Mouse (Mus musculus): Measurements from ENCODE around the gene Brat1. TPM values are rescaled to one million over a fixed set of nuclear protein-coding genes. Genes with fewer than 3 reads are reported as not detected.

Gene Brat1
- total RNA-seq, 2 experiments from 2014 or later, result 26.5 to 26.9 TPM

GRCm38 (mm10) chr5:140699776-140700175 lies 5.0 kb upstream of the Brat1 start:
- DNase-seq (ENCODE audit: low spot score in 2 of 2), result no peak

GRCm38 (mm10) chr5:140701661-140702060 lies 3.1 kb upstream of the Brat1 start:
- DNase-seq (ENCODE audit: low spot score in 2 of 2), result no peak

DNA sequence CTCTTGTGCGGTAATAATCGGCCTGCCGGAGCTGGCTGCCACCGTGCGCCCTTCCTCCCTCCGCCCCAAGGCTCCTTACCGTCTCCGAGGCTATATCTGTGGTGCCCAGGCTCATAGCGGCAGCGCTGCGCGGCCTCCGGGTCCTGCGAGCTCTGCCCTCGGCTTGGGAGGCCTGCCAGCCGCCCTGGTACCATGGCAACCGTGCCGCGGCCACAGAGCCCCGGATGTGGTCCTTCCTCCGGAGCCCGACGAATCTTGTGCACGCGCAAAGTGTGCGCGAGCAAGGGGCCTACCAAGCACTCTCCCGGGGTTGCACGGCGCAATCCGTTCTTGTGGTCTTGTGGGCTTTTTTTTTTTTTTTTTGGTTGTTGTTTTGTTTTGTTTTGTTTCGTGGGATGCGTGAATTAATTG lies 2.7 kb upstream of the Brat1 start, which contains the start of gene Iqce:
TSS of gene Iqce (minus strand) at position 276 of the 411 bp plus-strand sequence.
- DNase-seq (ENCODE audit: low spot score in 2 of 2), result peak; percentile 95 to 96

DNA sequence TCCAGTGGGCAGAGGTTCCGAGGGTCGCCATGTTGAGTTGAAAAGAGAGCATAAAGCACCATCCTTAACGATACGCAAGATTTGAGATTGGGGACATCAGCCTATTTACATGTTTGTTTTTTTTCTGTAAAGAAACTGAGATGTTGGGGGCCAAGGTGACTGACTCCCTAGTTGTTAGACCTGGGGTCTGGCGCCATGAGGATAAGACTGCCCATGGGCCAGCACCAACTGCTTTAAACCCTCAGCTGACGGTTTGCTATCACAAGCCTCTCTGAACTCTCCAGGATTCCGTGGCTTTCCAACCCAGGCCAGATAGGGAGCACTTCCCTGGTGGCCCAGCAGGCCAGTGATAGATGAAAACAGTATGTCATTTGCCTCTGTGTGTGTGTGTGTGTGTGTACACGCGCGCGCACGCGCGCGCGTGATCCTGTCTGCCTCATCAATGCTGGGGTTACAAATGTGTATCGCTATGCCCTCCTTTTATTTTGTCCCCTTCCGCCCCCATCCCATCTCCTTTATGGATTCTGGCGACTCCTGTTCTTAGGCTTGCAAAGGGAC lies 2.1 kb upstream of the Brat1 start:
- DNase-seq (ENCODE audit: low spot score in 2 of 2), result no peak

GRCm38 (mm10) chr5:140703480-140704377 lies 1.1 kb upstream of the Brat1 start:
- DNase-seq (ENCODE audit: low spot score in 2 of 2), result no peak

DNA sequence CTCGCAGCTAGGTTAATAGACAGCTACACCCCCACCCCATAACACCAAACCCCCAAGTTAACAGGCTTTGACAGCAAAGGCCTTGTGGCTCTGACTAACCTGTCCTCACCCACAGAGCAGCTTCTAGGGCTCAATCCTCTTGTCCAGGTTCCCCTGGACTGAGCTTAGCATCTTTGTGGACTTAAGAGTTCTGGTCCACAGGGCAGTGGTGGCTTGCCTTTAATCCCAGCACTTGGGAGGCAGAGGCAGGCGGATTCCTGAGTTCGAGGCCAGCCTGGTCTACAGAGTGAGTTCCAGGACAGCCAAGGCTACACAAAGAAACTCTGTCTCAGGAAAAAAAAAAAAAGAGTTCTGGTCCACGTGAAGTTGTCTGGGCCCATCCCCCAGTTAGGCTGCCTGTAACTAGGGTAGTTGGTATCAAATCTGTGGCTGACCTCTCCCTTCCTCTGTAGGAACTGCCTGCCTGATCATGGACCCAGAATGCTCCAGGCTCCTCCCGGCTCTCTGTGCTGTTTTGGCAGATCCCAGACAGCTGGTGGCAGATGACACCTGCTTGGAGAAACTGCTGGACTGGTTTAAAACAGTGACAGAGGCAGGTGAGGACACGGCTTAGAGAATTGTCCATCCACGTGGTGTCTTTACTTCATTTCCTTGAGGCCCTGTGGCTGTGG lies 825 bp downstream of the Brat1 start:
- no peak for DNase-seq (ENCODE audit: low spot score in 2 of 2)

GRCm38 (mm10) chr5:140710315-140710714 lies 5.5 kb downstream of the Brat1 start:
- no peak for DNase-seq (ENCODE audit: low spot score in 2 of 2)

DNA sequence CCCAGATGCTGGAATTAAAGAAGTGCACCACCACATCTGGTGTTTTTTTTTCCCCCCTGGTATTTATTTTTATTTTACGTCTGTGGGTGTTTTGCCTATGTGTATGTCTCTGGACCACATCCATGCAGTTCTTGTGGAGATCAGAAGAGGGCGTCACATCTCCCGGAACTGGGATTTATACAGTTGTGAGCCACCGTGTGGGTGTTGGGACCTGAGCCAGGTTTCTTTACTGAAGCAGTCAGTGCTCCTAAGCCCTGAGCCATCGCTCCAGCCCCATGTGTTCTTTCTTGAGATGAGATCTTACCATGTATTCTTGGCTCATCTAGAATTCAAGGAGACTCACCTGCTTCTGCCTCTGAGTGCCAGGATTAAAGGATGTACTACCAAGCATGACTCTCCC lies 6.2 kb downstream of the Brat1 start:
- DNase-seq (ENCODE audit: low spot score in 2 of 2), result no peak

DNA sequence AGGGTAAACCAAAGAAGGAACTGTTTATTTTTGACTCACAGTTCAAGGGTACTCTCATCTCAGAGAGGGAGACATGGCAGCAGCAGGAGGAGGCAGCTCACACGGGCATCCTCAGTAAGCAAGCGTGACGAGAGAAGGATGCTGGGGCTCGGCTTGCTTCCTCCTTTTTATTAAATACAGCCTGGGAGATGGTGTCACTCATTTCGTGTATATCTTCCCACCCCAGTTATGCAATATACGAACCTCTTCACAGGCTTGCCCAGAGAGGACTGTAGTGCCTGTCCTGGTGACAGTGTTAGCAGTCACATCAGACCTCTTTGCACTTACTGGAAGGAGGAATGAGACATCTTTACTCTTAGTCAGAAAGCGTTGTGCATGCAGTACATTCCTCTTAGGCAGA lies 16.0 kb downstream of the Brat1 start:
- no peak for DNase-seq (ENCODE audit: low spot score in 2 of 2)

GRCm38 (mm10) chr5:140722121-140722520 lies 17.3 kb downstream of the Brat1 start:
- no peak for DNase-seq (ENCODE audit: low spot score in 2 of 2)

DNA sequence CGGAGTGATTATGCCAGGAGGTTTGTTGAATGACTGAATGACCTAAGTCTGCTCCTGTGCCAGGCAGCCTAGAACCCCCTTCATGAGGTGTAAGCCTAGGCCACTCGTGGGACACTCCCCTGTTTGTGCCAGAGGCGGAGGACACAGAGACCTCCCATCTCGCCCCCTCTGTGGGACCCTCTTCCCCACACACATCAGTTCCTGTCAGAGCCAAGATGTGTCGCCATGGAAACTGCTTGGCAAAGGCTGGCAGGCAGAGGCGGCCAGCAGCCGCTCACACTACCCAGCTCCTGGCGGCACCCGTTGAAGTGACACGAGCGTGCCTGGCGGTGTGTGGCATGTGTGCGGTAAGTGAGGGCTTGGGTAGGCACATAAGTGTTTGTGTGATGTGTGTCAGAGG lies 19.0 kb downstream of the Brat1 start, which contains the start of gene Amz1:
TSS of gene Amz1 (plus strand) at position 306 of the 400 bp plus-strand sequence.
- peak; percentile 80 for DNase-seq (ENCODE audit: low spot score in 2 of 2)

- peak; percentile 73 to 87 for DNase-seq (ENCODE audit: low spot score in 2 of 2)
Observed at GRCm38 (mm10) chr5:140726062-140726839, 21.4 kb downstream of the Brat1 start.

GRCm38 (mm10) chr5:140726946-140727740 lies 22.3 kb downstream of the Brat1 start:
- no peak for DNase-seq (ENCODE audit: low spot score in 2 of 2)

DNA sequence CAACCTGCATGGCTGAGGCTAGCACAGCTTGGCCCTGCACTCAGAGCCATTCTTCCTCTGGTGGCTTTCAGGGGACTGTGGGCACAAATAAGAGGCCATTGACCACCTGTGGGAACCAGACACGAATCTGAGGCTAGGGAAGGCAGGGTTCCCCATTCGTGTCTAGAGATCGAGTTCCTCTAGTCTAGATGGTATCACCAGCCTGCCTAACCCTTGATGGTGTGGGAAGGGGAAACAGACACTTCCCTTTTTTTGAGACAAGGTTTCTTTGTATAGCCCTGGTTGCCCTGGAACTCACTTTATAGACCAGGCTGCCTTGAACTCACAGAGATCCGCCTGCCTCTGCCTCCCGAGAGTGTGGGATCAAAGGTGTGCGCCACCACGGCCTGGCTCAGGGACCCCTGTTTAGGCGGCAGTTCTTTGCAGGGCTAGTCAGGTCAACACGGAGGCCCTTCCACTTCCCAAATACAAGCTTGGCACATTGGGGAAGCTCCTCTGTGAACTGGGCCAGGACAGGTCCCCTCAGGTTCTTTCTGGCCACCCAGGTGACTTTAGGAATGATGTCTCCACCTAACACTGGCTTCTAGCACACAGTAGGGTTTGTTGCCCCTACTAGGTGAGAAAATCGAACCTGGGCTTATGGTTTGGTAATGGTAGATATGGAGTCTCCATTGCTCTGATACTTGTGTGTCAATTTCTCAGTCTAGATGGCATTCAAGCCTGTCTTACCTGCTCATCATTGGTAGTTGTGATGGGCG lies 26.4 kb downstream of the Brat1 start:
- no peak for DNase-seq (ENCODE audit: low spot score in 2 of 2)

GRCm38 (mm10) chr5:140732195-140732594 lies 27.4 kb downstream of the Brat1 start:
- DNase-seq (ENCODE audit: low spot score in 2 of 2), result no peak

- no peak for DNase-seq (ENCODE audit: low spot score in 2 of 2)
Observed at GRCm38 (mm10) chr5:140733336-140733735, 28.5 kb downstream of the Brat1 start.

DNA sequence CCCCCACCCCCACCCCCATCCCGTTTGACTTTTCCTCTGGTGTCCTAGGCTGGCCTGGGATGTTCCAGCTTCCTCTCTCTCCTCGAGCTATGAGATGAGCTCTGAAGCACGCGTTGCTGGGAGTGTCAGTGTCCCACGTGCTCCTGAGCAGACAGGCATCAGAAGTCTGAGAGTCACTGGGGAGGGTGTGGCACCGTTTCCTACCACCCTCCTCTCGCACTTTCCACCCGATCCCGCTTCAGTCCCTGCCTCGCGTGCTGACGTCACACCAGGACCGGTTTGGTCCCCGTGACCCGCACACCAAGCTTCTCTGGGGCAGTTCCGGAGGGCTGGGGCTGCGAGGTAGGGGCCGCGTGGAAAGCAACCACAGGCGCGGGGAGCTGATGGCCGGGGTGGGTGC lies 30.5 kb downstream of the Brat1 start:
- no peak for DNase-seq (ENCODE audit: low spot score in 2 of 2)

DNA sequence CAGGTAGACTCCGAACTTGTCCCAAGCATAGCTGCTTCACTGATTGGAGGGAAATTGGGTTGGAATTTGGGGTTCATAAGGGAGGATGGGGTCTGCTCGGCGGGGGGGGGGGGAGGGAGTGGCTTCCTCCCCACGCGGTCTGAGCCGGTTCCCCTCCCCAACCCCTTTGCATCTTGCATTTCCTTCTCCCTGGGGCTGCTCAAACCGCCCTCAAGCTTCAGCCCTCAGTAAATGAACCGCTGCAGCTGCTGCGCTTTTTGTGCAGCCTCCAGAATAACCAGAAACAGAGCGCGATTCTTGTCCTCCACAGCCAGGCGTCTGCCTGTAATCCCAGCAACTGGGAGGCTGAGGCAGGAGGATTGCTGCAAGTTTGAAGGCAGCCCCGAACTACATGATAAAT lies 31.4 kb downstream of the Brat1 start:
- no peak for DNase-seq (ENCODE audit: low spot score in 2 of 2)

GRCm38 (mm10) chr5:140739813-140740212 lies 35.0 kb downstream of the Brat1 start:
- no peak for DNase-seq (ENCODE audit: low spot score in 2 of 2)

DNA sequence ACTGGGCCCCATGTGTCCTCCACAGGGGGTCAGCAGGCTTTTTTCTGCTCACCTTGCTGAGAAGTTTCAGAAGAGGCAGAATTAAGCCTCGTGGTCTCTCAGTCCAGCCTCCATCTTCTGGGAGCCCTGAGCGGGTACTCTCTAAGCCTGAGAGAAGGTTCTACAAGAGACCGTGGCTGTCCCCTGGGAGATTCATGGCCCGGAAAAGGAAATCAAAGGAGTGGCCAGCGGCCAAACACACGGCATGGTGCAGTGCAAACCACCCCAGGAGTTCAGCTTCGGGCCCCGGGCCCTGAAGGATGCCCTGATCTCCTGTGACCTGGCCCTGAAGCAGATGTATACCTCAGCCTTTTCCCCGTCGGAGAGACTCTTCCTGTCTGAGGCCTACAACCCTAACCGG lies 36.2 kb downstream of the Brat1 start:
- DNase-seq (ENCODE audit: low spot score in 2 of 2), result no peak

Data from layer of hippocampus, postnatal 14 days (tissue).